Mouse (Mus musculus): ENCODE measurements at regions not wholly inside any gene's neighbourhood (a gene's known extent, or its start where the extent isn't known, plus 50 kb on each side); places are given as distances from the start of the nearest gene placed in this dataset.
"Not testable (repeated sequence)": the region's sequence is repeated elsewhere in the genome, so short reads cannot be mapped to it uniquely, and the experiment has no call there.

- DNase-seq (ENCODE audit: low read depth, low spot score) = peak; percentile 45
Observed at GRCm38 (mm10) chr8:20285523-20285922, 77.5 kb downstream of the Gm15319 start.

- DNase-seq (ENCODE audit: low read depth, low spot score) = not testable (repeated sequence)
Observed at GRCm38 (mm10) chr8:20284856-20285255, 78.2 kb downstream of the Gm15319 start.

GRCm38 (mm10) chr8:20283141-20283540 is 79.9 kb downstream of the Gm15319 start:
- DNase-seq (ENCODE audit: low read depth, low spot score) = not testable (repeated sequence)

- peak; percentile 7 for DNase-seq (ENCODE audit: low read depth, low spot score)
Observed at GRCm38 (mm10) chr8:20281201-20281887, 81.7 kb downstream of the Gm15319 start.

- DNase-seq (ENCODE audit: low read depth, low spot score) = not testable (repeated sequence)
Observed at GRCm38 (mm10) chr8:20277701-20278100, 85.3 kb downstream of the Gm15319 start.

- not testable (repeated sequence) for DNase-seq (ENCODE audit: low read depth, low spot score)
Observed at GRCm38 (mm10) chr8:20276661-20277060, 86.3 kb downstream of the Gm15319 start.

GRCm38 (mm10) chr8:20273844-20274243 is 89.2 kb downstream of the Gm15319 start:
- not testable (repeated sequence) for DNase-seq (ENCODE audit: low read depth, low spot score)

- not testable (repeated sequence) for DNase-seq (ENCODE audit: low read depth, low spot score)
Observed at GRCm38 (mm10) chr8:20267520-20268127, 95.4 kb downstream of the Gm15319 start.

- not testable (repeated sequence) for DNase-seq (ENCODE audit: low read depth, low spot score)
Observed at GRCm38 (mm10) chr8:20266776-20267175, 96.2 kb downstream of the Gm15319 start.

GRCm38 (mm10) chr8:20264612-20265011 is 98.4 kb downstream of the Gm15319 start:
- peak; percentile 4 for DNase-seq (ENCODE audit: low read depth, low spot score)

GRCm38 (mm10) chr8:20264106-20264505 is 98.9 kb downstream of the Gm15319 start:
- DNase-seq (ENCODE audit: low read depth, low spot score) = peak; percentile 4

- DNase-seq (ENCODE audit: low read depth, low spot score) = peak; percentile 15
Observed at GRCm38 (mm10) chr8:20262847-20263570, 100.0 kb downstream of the Gm15319 start.

GRCm38 (mm10) chr8:20262253-20262652 is 100.8 kb downstream of the Gm15319 start:
- not testable (repeated sequence) for DNase-seq (ENCODE audit: low read depth, low spot score)

- DNase-seq (ENCODE audit: low read depth, low spot score) = not testable (repeated sequence)
Observed at GRCm38 (mm10) chr8:20261452-20262181, 101.4 kb downstream of the Gm15319 start.

- DNase-seq (ENCODE audit: low read depth, low spot score) = not testable (repeated sequence)
Observed at GRCm38 (mm10) chr8:20261007-20261406, 102.0 kb downstream of the Gm15319 start.

- DNase-seq (ENCODE audit: low read depth, low spot score) = not testable (repeated sequence)
Observed at GRCm38 (mm10) chr8:20260125-20260640, 102.8 kb downstream of the Gm15319 start.

- DNase-seq (ENCODE audit: low read depth, low spot score) = not testable (repeated sequence)
Observed at GRCm38 (mm10) chr8:20259662-20260061, 103.3 kb downstream of the Gm15319 start.

Measured in A20 (cell line).